19 mouse cellular contexts compared by ENCODE assay signal in genomic region chr15:102557580-102557979, GRCm38 (mm10). TPM values are rescaled to one million over a fixed set of nuclear protein-coding genes. Genes with fewer than 3 reads are reported as not detected.
DNase-seq lines count a peak whose midpoint lies in the region; ATAC-seq and TF ChIP-seq lines count a peak whose summit lies in the region.
"Had no signal": no experiment of that assay in that cellular context is flagged by ENCODE, and none has a peak within 500 bp of the region (broad histone marks: within the 10 kb centered on the region; RNA-seq: fewer than 3 reads in every experiment).

No protein-coding gene starts in this region.

- ATAC-seq in forebrain, postnatal 0 days = no peak
- ATAC-seq in forebrain, embryonic 15.5 days (replicated peaks) = no peak
- no peak for ATAC-seq in liver, postnatal 0 days
- ATAC-seq in liver, embryonic 12.5 days = no peak
- ATAC-seq: intestine, embryonic 15.5 days had no signal

- TF ChIP-seq RAD21 in CH12.LX (IDR thresholded peaks at IDR 0.05; ENCODE audit: low read depth, low read length) = peak; percentile 15

- H3K4me2 ChIP-seq in forebrain, postnatal 0 days (ENCODE audit: low read depth) = no peak overlapping the region
- no peak overlapping the region for H3K4me2 ChIP-seq in forebrain, embryonic 15.5 days (replicated peaks)
- no peak overlapping the region for H3K4me2 ChIP-seq in liver, postnatal 0 days (ENCODE audit: low read depth, low read length)
- H3K4me2 ChIP-seq in liver, embryonic 12.5 days = no peak overlapping the region
- no peak overlapping the region for H3K4me2 ChIP-seq in CH12.LX (ENCODE audit: insufficient read depth, low read depth, poor library complexity, severe bottlenecking)
- H3K4me2 ChIP-seq: heart, embryonic 13.5 days; intestine, embryonic 15.5 days; limb, embryonic 15.5 days; neural tube, embryonic 12.5 days had no signal

- DNase-seq in forebrain, postnatal 0 days = no peak
- DNase-seq in liver, postnatal 0 days = no peak
- DNase-seq in CH12.LX (ENCODE audit: extremely low read depth) = no peak
- DNase-seq in brain, adult 2 months (ENCODE audit: low read depth, low spot score) = peak; percentile 59
- DNase-seq in layer of hippocampus, adult 18-20 months (ENCODE audit: low spot score in 2 of 2) = no peak
- DNase-seq: embryo, embryonic 11 days; gastrocnemius, postnatal 25 days; lung, postnatal 14 days; midbrain, embryonic 14.5 days; retina, postnatal 1 day had no signal

- dilution Hi-C loops in CH12.LX (cut with MboI; ENCODE audit: extremely low pct_ligation_motif_present, extremely low pct_unique_long_range_greater_than_20kb, low sequenced_read_pairs) = no loop called here

- peaks cover 29% of the 10 kb centered on the region for H3K36me3 ChIP-seq in forebrain, postnatal 0 days (ENCODE audit: insufficient read depth)
- peaks cover 29% of the 10 kb centered on the region for H3K36me3 ChIP-seq in forebrain, embryonic 15.5 days
- peaks cover 40% of the 10 kb centered on the region for H3K36me3 ChIP-seq in liver, postnatal 0 days (replicated peaks; ENCODE audit: insufficient read depth, low read length)
- H3K36me3 ChIP-seq in liver, embryonic 12.5 days = peaks cover 62% of the 10 kb centered on the region
- peaks cover 23 to 73% of the 10 kb centered on the region in 2 experiments for H3K36me3 ChIP-seq in CH12.LX (replicated peaks in 1 of 2; ENCODE audit: control insufficient read depth in 1 of 2, insufficient read depth in 1 of 2, low read length in 1 of 2)

- no peak for TF ChIP-seq EP300 in liver, postnatal 0 days (IDR thresholded peaks at IDR 0.05; ENCODE audit: low read depth)
- no peak for TF ChIP-seq EP300 in CH12.LX (IDR thresholded peaks at IDR 0.05; ENCODE audit: low read length)

- no peak for TF ChIP-seq POLR2A in CH12.LX (IDR thresholded peaks at IDR 0.05; ENCODE audit: low read depth, low read length)

- H3K27ac ChIP-seq in forebrain, postnatal 0 days (ENCODE audit: low read depth, low read length) = 0 out of 2 replicates have a peak overlapping the region, but pooled peaks have one; percentile 21
- no peak overlapping the region for H3K27ac ChIP-seq in forebrain, embryonic 15.5 days (replicated peaks)
- no peak overlapping the region for H3K27ac ChIP-seq in liver, postnatal 0 days (ENCODE audit: low read depth)
- no peak overlapping the region for H3K27ac ChIP-seq in liver, embryonic 12.5 days
- no peak overlapping the region for H3K27ac ChIP-seq in CH12.LX (ENCODE audit: insufficient read depth, low read depth)
- H3K27ac ChIP-seq: hindbrain, embryonic 10.5 days; intestine, embryonic 15.5 days; limb, embryonic 15.5 days; neural tube, embryonic 12.5 days had no signal

- no peak overlapping the region for H3K9ac ChIP-seq in forebrain, postnatal 0 days
- no peak overlapping the region for H3K9ac ChIP-seq in forebrain, embryonic 15.5 days (replicated peaks)
- H3K9ac ChIP-seq in liver, postnatal 0 days (replicated peaks) = no peak overlapping the region
- H3K9ac ChIP-seq in liver, embryonic 12.5 days = no peak overlapping the region
- H3K9ac ChIP-seq in CH12.LX (ENCODE audit: insufficient read depth, low read depth) = no peak overlapping the region
- H3K9ac ChIP-seq: heart, embryonic 13.5 days; intestine, embryonic 15.5 days; limb, embryonic 15.5 days; neural tube, embryonic 12.5 days had no signal

- no peak overlapping the region for H3K4me3 ChIP-seq in forebrain, postnatal 0 days (ENCODE audit: low read depth, low read length)
- H3K4me3 ChIP-seq in forebrain, embryonic 15.5 days = no peak overlapping the region
- H3K4me3 ChIP-seq in liver, postnatal 0 days (ENCODE audit: low read depth, low read length) = no peak overlapping the region
- no peak overlapping the region for H3K4me3 ChIP-seq in liver, embryonic 12.5 days
- H3K4me3 ChIP-seq in CH12.LX (replicated peaks in 1 of 3; ENCODE audit: low read depth in 2 of 3, low read length in 2 of 3, poor library complexity in 1 of 3) = no peak overlapping the region
- H3K4me3 ChIP-seq: heart, embryonic 13.5 days; hindbrain, embryonic 10.5 days; intestine, embryonic 15.5 days; limb, embryonic 15.5 days; neural tube, embryonic 12.5 days had no signal

- H3K4me1 ChIP-seq in forebrain, postnatal 0 days (ENCODE audit: insufficient read depth) = no peaks in the 10 kb centered on the region
- no peaks in the 10 kb centered on the region for H3K4me1 ChIP-seq in forebrain, embryonic 15.5 days
- no peaks in the 10 kb centered on the region for H3K4me1 ChIP-seq in liver, postnatal 0 days (ENCODE audit: insufficient read depth)
- H3K4me1 ChIP-seq in liver, embryonic 12.5 days = no peaks in the 10 kb centered on the region
- no peaks in the 10 kb centered on the region for H3K4me1 ChIP-seq in CH12.LX (ENCODE audit: control insufficient read depth in 1 of 2, insufficient read depth in 2 of 2)
- H3K4me1 ChIP-seq: heart, embryonic 13.5 days; hindbrain, embryonic 10.5 days; intestine, embryonic 15.5 days; limb, embryonic 15.5 days; neural tube, embryonic 12.5 days had no signal

- H3K79me2 ChIP-seq in CH12.LX (replicated peaks; ENCODE audit: control insufficient read depth, extremely low read depth, insufficient read depth, poor library complexity, severe bottlenecking) = no peaks in the 10 kb centered on the region

- H3K27me3 ChIP-seq in forebrain, postnatal 0 days (ENCODE audit: insufficient read depth, low read length) = no peaks in the 10 kb centered on the region
- no peaks in the 10 kb centered on the region for H3K27me3 ChIP-seq in forebrain, embryonic 15.5 days
- no peaks in the 10 kb centered on the region for H3K27me3 ChIP-seq in liver, postnatal 0 days (ENCODE audit: insufficient read depth, low read length)
- no peaks in the 10 kb centered on the region for H3K27me3 ChIP-seq in liver, embryonic 12.5 days (replicated peaks)
- no peaks in the 10 kb centered on the region for H3K27me3 ChIP-seq in CH12.LX (replicated peaks)
- H3K27me3 ChIP-seq: heart, embryonic 13.5 days; intestine, embryonic 15.5 days; limb, embryonic 15.5 days; neural tube, embryonic 12.5 days had no signal

- H3K9me3 ChIP-seq in forebrain, postnatal 0 days (ENCODE audit: low read length) = no peaks in the 10 kb centered on the region
- no peaks in the 10 kb centered on the region for H3K9me3 ChIP-seq in forebrain, embryonic 15.5 days
- H3K9me3 ChIP-seq in liver, postnatal 0 days (ENCODE audit: low read length) = peaks cover 2% of the 10 kb centered on the region; the same call in 1 of the 2 replicates
- no peaks in the 10 kb centered on the region for H3K9me3 ChIP-seq in liver, embryonic 12.5 days (replicated peaks)
- H3K9me3 ChIP-seq in CH12.LX (replicated peaks; ENCODE audit: low read length) = no peaks in the 10 kb centered on the region
- H3K9me3 ChIP-seq: heart, embryonic 13.5 days; hindbrain, embryonic 10.5 days; intestine, embryonic 15.5 days; limb, embryonic 15.5 days; neural tube, embryonic 12.5 days had no signal

- peak; percentile 47 for TF ChIP-seq CTCF in forebrain, postnatal 0 days (IDR thresholded peaks at IDR 0.05; ENCODE audit: low read depth)
- peak; percentile 24 for TF ChIP-seq CTCF in liver, postnatal 0 days (IDR thresholded peaks at IDR 0.05; ENCODE audit: low read depth)
- peak in 1 of 2 experiments; percentile 31; a peak in 1 of 4 replicates for TF ChIP-seq CTCF in CH12.LX (conservative IDR thresholded peaks at IDR 0.05 in 1 of 2, IDR thresholded peaks at IDR 0.05 in 1 of 2; ENCODE audit: low read depth in 2 of 2, low read length in 2 of 2)

- in situ Hi-C loops in CH12.LX (cut with MboI; ENCODE audit: low pct_ligation_motif_present, low pct_unique_long_range_greater_than_20kb, low sequenced_read_pairs) = no loop called here

RNA-seq across cellular contexts. Expression of gene Npff, which starts 32.8 kb away (rescaled TPM):
- 2.5 and 3.1 TPM in 2 replicates for total RNA-seq in forebrain, postnatal 0 days (2014; rRNA removed)
- 1.5 and 1.7 TPM in 2 replicates for polyA plus RNA-seq in forebrain, postnatal 0 days (2015; fragmentation: Nextera tagmentation; extraction: Ambion mirVana)
- 2.4 and 2.5 TPM in 2 replicates for polyA plus RNA-seq in forebrain, embryonic 15.5 days (2015; fragmentation: Nextera tagmentation; extraction: Ambion mirVana)
- 0.42 and 0.60 TPM in 2 replicates for polyA plus RNA-seq in liver, postnatal 0 days (2015; fragmentation: Nextera tagmentation; extraction: Ambion mirVana)
- 1.0 TPM in 2 replicates for polyA plus RNA-seq in liver, embryonic 12.5 days (2016; fragmentation: Nextera tagmentation; extraction: Ambion mirVana)
- total RNA-seq in CH12.LX (2012; rRNA removed) = 0.76 and 1.0 TPM in 2 replicates
- total RNA-seq in CH12.LX (2014; rRNA removed) = 0.82 and 1.1 TPM in 2 replicates
- polyA plus RNA-seq in CH12.LX (2012; ENCODE audit: insufficient read length, low read depth) = 2.1 and 2.7 TPM in 2 replicates
- total RNA-seq in layer of hippocampus, adult 18-20 months (2021) = 1 to 10 TPM; 2.4 to 2.6 TPM

RNA-seq across cellular contexts. Expression of gene Tarbp2, which starts 39.6 kb away (rescaled TPM):
- total RNA-seq in forebrain, postnatal 0 days (2014; rRNA removed) = 87.5 and 94.7 TPM in 2 replicates
- polyA plus RNA-seq in forebrain, postnatal 0 days (2015; fragmentation: Nextera tagmentation; extraction: Ambion mirVana) = 86.4 and 89.5 TPM in 2 replicates
- polyA plus RNA-seq in forebrain, embryonic 15.5 days (2015; fragmentation: Nextera tagmentation; extraction: Ambion mirVana) = 102 and 103 TPM in 2 replicates
- polyA plus RNA-seq in liver, postnatal 0 days (2015; fragmentation: Nextera tagmentation; extraction: Ambion mirVana) = 26.8 and 27.8 TPM in 2 replicates
- polyA plus RNA-seq in liver, embryonic 12.5 days (2016; fragmentation: Nextera tagmentation; extraction: Ambion mirVana) = 63.5 and 66.7 TPM in 2 replicates
- total RNA-seq in CH12.LX (2012; rRNA removed) (75.6 and 95.5 TPM in 2 replicates), CH12.LX (2014; rRNA removed) (53.1 and 62.2 TPM in 2 replicates)
- 105 and 136 TPM in 2 replicates for polyA plus RNA-seq in CH12.LX (2012; ENCODE audit: insufficient read length, low read depth)
- total RNA-seq in layer of hippocampus, adult 18-20 months (2021) = 10 to 100 TPM; 27.6 to 27.7 TPM

RNA-seq across cellular contexts. Expression of gene Map3k12, which starts 40.7 kb away (rescaled TPM):
- total RNA-seq in forebrain, postnatal 0 days (2014; rRNA removed) = 75.0 and 88.9 TPM in 2 replicates
- polyA plus RNA-seq in forebrain, postnatal 0 days (2015; fragmentation: Nextera tagmentation; extraction: Ambion mirVana) = 29.6 and 39.4 TPM in 2 replicates
- 55.3 and 55.9 TPM in 2 replicates for polyA plus RNA-seq in forebrain, embryonic 15.5 days (2015; fragmentation: Nextera tagmentation; extraction: Ambion mirVana)
- polyA plus RNA-seq in liver, postnatal 0 days (2015; fragmentation: Nextera tagmentation; extraction: Ambion mirVana) = 0.53 and 0.85 TPM in 2 replicates
- 4.2 and 4.5 TPM in 2 replicates for polyA plus RNA-seq in liver, embryonic 12.5 days (2016; fragmentation: Nextera tagmentation; extraction: Ambion mirVana)
- total RNA-seq in CH12.LX (2012; rRNA removed) (2.8 and 3.0 TPM in 2 replicates), CH12.LX (2014; rRNA removed) (1.4 and 1.5 TPM in 2 replicates)
- polyA plus RNA-seq in CH12.LX (2012; ENCODE audit: insufficient read length, low read depth) = 2.3 and 3.0 TPM in 2 replicates
- total RNA-seq in layer of hippocampus, adult 18-20 months (2021) = 10 to 100 TPM; 88.1 to 90.2 TPM

RNA-seq across cellular contexts. Expression of gene Gm10337, which starts 54.1 kb away (rescaled TPM):
- total RNA-seq in forebrain, postnatal 0 days (2014; rRNA removed) = not detected in 2 replicates
- 3.7 and 4.2 TPM in 2 replicates for polyA plus RNA-seq in forebrain, postnatal 0 days (2015; fragmentation: Nextera tagmentation; extraction: Ambion mirVana)
- polyA plus RNA-seq in forebrain, embryonic 15.5 days (2015; fragmentation: Nextera tagmentation; extraction: Ambion mirVana) = 6.0 and 6.1 TPM in 2 replicates
- polyA plus RNA-seq in liver, postnatal 0 days (2015; fragmentation: Nextera tagmentation; extraction: Ambion mirVana) = not detected in 2 replicates
- polyA plus RNA-seq in liver, embryonic 12.5 days (2016; fragmentation: Nextera tagmentation; extraction: Ambion mirVana) = not detected in 2 replicates
- total RNA-seq in CH12.LX (2012; rRNA removed) = not detected in 2 replicates
- total RNA-seq in CH12.LX (2014; rRNA removed) = not detected in 2 replicates
- not detected in 2 replicates for polyA plus RNA-seq in CH12.LX (2012; ENCODE audit: insufficient read length, low read depth)
- total RNA-seq in layer of hippocampus, adult 18-20 months (2021) = not detected
- total RNA-seq: adrenal gland, adult 18-20 months; left cerebral cortex, postnatal 10 days had no signal
- polyA plus RNA-seq: intestine, embryonic 15.5 days; midbrain, embryonic 14.5 days; neural tube, embryonic 12.5 days had no signal
